Mouse (Mus musculus): ENCODE measurements around the gene Clec4f.

Clec4f gene

DNA sequence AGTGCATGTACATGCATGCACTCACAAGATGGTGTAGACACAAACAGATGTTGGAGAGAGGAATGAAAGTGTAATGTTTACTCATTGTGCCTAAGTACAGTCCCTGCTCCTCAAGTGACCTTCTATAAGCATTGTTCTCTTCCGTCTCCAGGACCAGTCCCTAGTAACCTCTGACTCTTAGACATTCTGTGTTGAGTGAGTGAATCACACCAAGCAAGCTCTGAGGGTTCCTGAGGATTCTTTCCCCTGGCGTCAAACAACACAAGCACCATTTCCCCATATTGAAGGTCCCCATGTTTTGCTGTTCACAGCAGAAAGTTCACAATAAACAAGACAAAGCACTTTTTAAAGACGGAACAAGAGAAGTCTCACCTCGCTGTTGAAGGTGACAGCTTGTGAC lies 24.2 kb downstream of the Clec4f start:
- no peak for DNase-seq (ENCODE audit: low read depth)

DNA sequence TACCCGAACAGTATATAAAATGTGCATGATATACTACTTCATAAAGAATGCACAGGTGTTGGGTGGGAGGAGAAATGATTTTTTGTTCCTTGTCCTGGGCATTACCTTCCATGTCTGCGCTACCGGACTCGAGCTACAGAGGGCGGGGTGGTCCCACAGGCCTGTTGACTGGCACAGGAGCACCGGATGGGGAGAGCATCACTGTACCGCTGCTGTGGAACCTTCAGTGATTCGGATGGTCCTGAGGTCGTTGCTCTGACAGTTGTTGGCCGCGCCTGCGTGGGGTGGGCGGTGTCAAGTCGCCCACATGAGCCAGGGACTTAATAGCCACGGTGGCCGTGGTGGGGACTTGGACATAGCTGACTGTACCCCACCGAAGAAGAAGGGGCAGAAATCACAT lies 29.2 kb downstream of the Clec4f start:
- DNase-seq (ENCODE audit: low read depth), result no peak

DNA sequence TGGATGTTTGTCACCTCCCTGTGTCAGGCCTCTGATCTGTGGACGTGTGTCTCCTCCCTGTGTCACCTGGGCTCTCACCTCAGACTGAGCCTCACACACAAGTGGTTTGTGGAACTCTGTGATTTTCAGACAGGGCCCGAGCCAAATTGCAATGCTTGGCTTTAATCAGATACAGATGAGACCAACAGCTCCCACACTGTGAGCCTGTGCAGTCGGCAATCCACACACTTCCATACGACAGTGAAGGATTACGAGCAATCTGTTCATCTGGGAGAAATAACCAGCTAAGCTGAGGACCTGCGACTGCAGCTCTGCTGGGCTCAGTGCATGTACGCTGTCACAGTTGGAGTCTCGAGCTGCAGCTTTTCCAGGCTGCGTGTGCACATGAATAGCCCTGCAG lies 36.0 kb downstream of the Clec4f start:
- no peak for DNase-seq (ENCODE audit: low read depth)

DNA sequence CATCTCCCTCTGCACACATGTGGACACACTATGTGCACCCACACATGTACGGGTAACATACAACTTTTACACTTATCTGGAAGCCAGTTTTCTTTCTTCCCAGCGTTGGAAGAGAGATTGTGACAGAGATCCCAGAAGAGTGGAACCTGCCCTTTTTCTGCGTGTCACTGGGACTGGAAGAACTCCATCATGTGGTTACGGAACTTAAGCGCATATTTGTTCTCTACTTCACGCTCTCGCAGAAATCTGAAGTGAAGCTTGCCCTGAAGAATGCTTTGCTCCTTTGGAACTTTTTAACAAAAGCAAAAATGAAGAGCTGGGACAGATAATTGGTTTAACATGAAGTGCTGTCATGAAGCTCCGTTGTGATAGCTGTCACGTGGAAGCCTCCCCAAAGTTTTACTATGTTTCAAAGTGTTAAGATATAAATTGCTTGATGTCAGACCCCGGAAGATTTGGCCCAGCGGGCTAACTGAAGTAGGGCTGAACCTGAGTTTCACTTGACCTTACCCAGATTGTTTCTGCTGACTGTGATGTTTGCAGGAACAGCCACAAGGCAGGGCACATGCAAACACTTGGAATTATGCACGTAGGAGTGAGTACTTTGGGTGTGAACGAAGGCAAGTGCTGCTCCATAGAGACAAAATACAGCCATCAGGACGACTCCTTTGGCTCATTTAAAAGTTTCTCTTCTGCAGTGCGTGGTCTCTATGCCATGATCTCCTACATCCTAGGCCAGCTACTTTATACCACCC lies 38.2 kb downstream of the Clec4f start:
- no peak for DNase-seq (ENCODE audit: low read depth)

DNA sequence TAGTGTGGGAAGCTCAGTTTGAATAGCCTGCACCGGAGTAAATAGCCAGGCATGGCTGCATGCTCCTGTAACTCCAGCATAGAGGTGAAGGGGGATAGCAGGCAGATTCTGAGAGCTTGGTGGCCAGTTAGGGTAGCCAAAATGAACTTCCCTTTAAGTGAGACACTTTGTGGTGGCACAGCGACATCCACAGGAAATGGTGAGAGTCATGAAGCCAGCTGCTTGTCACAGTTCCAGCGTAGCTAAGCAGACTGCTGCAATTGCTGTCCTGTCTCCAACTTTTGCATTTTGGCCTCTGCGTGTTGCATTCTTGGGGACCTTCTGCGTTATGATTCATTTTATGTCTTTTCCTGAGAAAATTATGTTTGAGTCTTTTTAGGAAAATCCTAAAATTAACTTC lies 39.5 kb downstream of the Clec4f start:
- DNase-seq (ENCODE audit: low read depth), result peak; percentile 22

DNA sequence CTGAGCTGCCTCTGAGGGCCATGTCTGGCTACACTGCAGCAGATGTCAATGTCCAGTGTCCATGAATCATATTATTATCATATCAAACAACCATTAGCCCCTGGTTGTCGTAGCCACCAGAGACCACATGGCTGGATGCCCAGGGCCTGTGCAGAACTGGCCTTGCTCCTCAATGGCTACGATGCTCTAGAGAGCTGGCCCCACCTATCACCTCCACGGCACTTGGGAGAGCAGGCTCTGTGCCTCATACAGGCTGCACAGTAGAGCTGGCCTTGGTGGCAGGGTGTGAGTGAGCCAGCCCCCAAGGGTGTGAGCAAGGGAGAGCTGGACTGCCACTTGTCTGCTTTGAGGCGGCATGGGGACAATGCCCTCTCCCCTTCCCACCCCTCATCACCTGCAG lies 41.5 kb downstream of the Clec4f start:
- no peak for DNase-seq (ENCODE audit: low read depth)

DNA sequence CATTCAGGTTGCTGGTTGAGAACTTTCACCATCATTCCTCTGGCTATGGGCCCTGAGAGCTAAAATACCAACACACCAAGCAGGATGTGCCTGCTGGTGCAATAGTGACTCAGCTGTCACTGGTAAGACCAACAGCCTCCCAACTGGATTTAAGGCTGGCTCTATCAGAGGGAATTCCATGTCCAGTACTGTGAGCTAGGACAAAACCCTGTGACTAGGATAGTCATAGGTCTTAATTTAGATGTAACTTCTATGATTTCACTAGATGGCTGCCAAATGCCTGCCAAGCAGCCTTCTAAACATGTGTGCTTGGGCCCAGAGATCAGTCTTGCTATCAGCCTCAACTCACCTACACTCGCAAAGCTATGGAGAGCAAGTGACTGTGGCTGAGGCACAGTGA lies 43.0 kb downstream of the Clec4f start:
- no peak for DNase-seq (ENCODE audit: low read depth)

DNA sequence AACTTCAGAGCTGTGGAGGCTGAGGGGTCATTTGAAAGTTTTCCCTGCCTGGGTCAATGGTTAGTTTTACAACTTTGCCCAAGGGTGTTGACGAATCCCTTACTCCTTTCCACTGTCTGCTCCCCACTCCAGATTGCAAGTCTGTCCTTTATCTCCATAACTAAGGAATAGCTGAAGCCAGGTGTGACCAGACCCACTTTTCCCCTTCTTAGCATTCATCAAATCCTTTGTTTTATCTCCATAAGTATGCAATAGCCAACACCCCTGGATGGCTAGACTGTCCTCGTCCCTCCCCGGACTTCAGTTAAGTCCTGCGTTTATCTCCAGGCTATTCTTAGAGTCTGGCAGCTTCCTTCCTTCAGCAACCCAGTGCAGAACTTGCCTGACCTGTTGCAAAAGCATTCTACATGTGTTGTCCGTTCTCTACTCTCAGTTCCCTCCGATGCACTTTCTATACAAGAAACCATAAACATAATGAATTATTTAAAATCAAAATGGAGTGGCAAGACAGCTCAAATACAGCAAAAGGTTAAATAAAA lies 56.3 kb downstream of the Clec4f start:
- no peak for DNase-seq (ENCODE audit: low read depth)

DNA sequence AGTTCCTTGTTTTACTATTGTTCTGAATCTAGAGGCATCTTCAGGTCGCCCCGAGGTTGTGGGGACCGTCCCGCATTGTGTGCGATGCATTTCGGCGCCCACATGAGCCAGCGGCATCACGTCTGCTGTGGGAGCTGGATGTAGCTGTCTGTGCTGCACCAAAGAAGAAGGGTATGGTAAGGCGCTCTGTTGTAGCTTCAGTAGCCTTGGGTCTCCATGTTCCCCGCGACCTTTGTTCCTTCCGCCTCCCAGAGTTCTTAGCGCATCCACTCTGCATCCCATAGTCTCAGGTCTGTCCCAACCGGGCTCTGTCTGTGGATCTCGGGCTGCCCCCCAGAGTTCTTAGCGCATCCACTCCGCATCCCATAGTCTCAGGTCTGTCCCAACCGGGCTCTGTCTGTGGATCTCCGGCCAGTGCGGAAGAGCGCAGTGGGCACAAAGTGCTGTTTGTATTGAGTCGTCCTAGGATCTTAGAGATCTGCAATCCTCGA lies 56.9 kb downstream of the Clec4f start:
- DNase-seq (ENCODE audit: low read depth), result no peak

DNA sequence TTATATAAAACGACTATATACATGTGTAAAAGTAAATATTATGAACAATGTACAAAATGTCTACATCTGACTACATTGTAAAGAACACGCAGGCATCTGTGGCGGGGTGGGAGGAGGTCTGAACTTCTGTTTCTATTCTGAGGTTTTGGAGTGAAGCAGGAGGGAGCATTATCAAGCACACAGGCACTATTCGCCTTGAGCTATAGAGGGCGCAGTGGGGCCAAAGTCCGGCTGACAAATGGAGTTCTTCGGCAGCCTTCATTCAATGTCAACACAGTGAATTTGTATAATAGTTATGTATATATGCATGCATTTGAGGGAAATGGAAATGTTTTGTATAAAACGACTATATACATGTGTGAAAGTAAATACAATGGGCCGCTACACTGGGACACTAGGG lies 57.3 kb downstream of the Clec4f start:
- DNase-seq (ENCODE audit: low read depth), result peak; percentile 55

DNA sequence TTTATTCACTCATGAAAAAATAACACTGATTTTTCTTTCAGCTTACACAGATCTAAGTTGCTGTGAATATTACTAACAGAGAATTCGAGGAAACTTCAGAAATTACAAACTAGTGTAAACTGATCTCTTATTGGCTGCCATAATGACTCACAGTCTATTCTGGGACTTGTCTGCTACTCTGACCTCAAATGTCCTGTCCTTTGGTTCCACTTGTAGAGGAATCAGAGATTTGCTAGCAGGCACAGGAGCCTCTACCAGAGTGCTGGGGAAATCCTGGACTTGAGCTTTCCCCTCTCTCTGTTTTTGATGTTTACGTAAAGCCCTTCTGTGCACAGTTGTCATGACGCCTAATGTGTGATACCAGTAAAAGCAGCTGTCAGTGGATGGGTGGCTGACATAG lies 58.0 kb downstream of the Clec4f start:
- DNase-seq (ENCODE audit: low read depth), result peak; percentile 21

DNA sequence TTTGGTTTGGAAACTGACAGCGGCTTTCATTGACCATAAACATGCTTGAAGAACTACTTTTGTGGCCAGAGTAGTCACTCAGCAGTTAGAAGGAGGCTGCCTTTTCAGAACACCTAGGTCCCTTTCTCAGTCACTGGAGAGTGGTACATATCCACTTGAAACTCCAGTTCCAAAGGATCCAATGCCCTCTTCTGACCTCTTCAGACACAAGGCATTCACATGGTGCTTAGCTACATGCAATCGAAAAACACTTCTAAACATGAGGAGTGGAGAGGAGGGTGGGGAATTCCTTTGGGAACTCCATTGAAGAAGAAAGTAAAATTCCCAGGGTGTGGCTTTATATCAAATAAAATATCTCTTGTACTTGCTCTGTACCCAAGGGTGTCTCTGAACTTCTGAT lies 61.0 kb downstream of the Clec4f start:
- DNase-seq (ENCODE audit: low read depth), result no peak

Measured in NIH3T3 (cell line).